Mouse (Mus musculus) urinary bladder, postnatal 14 days (tissue): Measurements from ENCODE around the gene Fam173a.

Experiments
- DNase-seq: peaks from one replicate; pipeline ENCODE4 v3.0.0; 2021; ENCODE audit warnings: low spot score

Gene Fam173a

GRCm38 (mm10) chr17:25792615-25793014 lies at the start of gene Fam173a:
Gene Fam173a, minus strand, starts transcription at chr17:25792901.
- DNase-seq = peak; percentile 73

GRCm38 (mm10) chr17:25841117-25841880 lies 48.6 kb upstream of the Fam173a start, which contains the start of gene Gm20683:
Gene Gm20683, minus strand, starts transcription at chr17:25841763.
- no peak for DNase-seq

- no peak for DNase-seq
Measured at GRCm38 (mm10) chr17:25840519-25840918, 47.8 kb upstream of the Fam173a start.

GRCm38 (mm10) chr17:25839455-25840235 lies 46.9 kb upstream of the Fam173a start:
- no peak for DNase-seq

GRCm38 (mm10) chr17:25838904-25839303 lies 46.2 kb upstream of the Fam173a start:
- DNase-seq = no peak

- no peak for DNase-seq
Measured at GRCm38 (mm10) chr17:25837533-25837932, 44.8 kb upstream of the Fam173a start.

- peak; percentile 69 for DNase-seq
Measured at GRCm38 (mm10) chr17:25837076-25837410, 44.3 kb upstream of the Fam173a start, which contains the start of gene Rhbdl1. Gene Rhbdl1, minus strand, starts transcription at chr17:25837295.

- DNase-seq = no peak
Measured at GRCm38 (mm10) chr17:25836397-25837075, 43.8 kb upstream of the Fam173a start.

- no peak for DNase-seq
Measured at GRCm38 (mm10) chr17:25835816-25836215, 43.1 kb upstream of the Fam173a start.

GRCm38 (mm10) chr17:25835301-25835700 lies 42.6 kb upstream of the Fam173a start:
- DNase-seq = no peak

- no peak for DNase-seq
Measured at GRCm38 (mm10) chr17:25834595-25835222, 42.0 kb upstream of the Fam173a start.

- DNase-seq = no peak
Measured at GRCm38 (mm10) chr17:25833961-25834594, 41.4 kb upstream of the Fam173a start.

- peak; percentile 91 for DNase-seq
Measured at GRCm38 (mm10) chr17:25833291-25833663, 40.6 kb upstream of the Fam173a start, which contains the start of gene Stub1. Gene Stub1, minus strand, starts transcription at chr17:25833404.

- peak; percentile 100 for DNase-seq
Measured at GRCm38 (mm10) chr17:25832436-25833290, 40.0 kb upstream of the Fam173a start.

GRCm38 (mm10) chr17:25831451-25832281 lies 39.0 kb upstream of the Fam173a start:
- DNase-seq = peak; percentile 51

- no peak for DNase-seq
Measured at GRCm38 (mm10) chr17:25830806-25831431, 38.2 kb upstream of the Fam173a start.

- no peak for DNase-seq
Measured at GRCm38 (mm10) chr17:25830200-25830753, 37.6 kb upstream of the Fam173a start.

- no peak for DNase-seq
Measured at GRCm38 (mm10) chr17:25829558-25830017, 36.9 kb upstream of the Fam173a start.
